Mouse (Mus musculus): ENCODE measurements around the gene Olfr1215. TPM values are rescaled to one million over a fixed set of nuclear protein-coding genes. Genes with fewer than 3 reads are reported as not detected.

Olfr1215 gene
- polyA plus RNA-seq (2012; rRNA removed), result not detected in 2 replicates

DNA sequence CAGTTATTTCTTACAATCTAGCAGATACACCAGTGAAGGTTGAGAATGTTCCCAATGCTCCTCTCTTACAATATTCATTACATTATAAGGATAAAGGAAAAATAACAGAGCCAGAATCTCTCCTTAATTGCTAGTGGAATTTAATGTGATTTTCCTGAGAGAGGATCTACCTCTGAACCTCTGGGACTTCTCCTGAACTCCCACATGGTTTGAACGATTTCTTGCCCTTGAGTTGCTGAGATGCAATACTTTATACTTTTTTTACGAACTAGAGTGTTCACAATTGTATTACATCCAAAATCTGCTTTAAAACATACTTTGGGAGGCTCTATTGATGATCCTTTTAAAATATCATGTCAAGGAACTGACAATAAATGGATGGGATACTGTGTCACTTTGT, at the start of gene Olfr1215:
Gene Olfr1215, minus strand, starts transcription at position 101 of the 400 bp plus-strand sequence.

DNA sequence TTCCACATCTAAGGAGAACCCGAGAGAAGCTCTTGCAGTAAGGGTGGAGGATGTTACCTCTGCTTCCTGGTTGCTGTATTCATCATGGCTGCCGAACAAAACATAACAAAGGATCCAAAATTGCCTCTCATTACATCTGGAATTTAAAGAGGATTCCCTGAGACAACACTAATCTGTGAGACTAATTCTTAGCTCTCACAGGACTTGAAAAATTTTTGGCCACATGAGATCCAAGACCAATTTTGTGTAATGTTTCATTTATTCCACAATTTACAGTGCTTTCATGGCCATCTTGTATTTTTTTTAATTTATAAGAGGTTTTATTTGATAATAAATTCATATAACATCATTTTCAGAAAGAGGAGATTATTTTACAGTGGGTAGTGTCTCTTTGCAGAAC, 25.2 kb upstream of the Olfr1215 start, which contains the start of gene Olfr1217:
Gene Olfr1217, minus strand, starts transcription at position 101 of the 400 bp plus-strand sequence.

DNA sequence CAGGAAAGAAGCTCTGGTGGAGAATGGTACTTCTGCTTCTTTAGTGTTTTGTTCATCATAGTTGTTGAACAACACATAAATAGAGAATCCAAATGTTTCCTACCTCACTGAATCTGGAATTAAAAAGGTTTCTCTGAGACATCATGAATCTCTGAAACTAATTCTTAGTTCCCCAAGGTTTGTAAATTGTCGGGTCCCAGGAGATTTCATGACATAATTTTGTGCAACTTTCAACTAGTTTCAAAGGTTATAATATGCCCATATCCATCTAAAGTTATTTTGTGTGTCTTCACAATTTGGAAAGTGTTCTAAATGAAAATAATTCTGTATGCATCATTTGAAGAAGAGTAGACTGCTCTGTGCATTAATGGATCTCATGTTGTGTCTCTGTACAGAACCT, 11.5 kb upstream of the Olfr1215 start, which contains the start of gene Olfr1216:
Gene Olfr1216, minus strand, starts transcription at position 101 of the 400 bp plus-strand sequence.

DNA sequence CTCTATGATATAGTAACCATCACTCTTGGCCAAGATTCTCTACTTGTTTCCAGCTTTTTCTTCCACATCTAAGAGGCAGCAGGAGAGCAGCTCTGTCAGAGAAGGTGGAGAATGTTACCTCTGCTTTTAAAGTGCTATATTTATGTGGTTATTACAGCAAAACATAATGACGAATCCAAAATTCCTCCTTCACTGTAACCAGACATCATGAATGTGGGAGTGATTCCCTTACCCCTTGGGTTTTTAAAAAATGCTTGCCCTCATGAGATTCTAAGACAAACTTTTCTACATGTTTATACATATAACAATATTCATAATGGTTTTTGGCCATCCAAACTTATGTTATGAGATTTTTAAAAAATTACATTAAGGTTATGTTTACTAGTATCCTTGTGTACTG, 14.2 kb downstream of the Olfr1215 start, which contains the start of gene Olfr1214:
Gene Olfr1214, minus strand, starts transcription at position 101 of the 400 bp plus-strand sequence.

DNA sequence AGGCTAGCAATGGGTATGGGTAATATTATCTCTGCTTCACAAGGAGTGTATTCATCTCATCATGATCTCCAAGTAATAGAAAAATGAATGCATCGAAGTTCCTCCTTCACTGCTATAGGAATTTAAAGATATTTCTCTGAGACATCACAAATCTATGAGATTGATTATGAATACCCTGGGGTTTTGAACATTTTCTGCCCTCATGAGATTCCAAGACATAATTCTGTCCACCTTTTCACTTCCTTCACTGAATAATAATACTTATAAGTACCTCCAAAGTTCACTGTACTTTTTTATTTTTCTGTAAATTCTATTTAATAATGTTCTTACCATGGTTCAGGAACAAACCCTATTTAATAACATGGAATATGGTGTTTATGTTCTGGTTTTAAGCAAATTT, 26.6 kb downstream of the Olfr1215 start, which contains the start of gene Gm13762:
Gene Gm13762, minus strand, starts transcription at position 101 of the 400 bp plus-strand sequence.

DNA sequence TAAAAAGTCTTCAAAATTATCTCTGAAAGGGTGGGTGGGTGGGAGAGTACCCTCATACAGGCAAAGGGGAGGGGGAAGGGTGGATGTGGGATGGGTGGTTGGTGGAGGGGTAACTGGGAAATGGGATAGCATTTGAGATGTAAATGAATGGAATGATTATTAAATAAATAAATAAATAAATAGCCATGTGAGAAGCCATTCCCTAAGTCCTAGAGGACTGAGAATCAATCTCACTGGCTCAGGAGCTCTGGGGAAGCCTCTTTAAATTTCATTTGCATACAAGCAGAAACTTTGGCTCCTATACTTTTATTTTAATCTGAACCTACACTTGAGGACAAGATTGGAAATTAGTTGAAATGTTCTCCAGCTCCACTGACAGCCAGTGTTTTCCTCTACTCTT, 53.1 kb downstream of the Olfr1215 start, which contains the start of gene Olfr1212:
Gene Olfr1212, plus strand, starts transcription at position 301 of the 400 bp plus-strand sequence.

Other genes with a start within 250 kb of the Olfr1215 start
- not detected in 2 replicates for gene Olfr1199, start 246.5 kb downstream of the Olfr1215 start, polyA plus RNA-seq (2012; rRNA removed)
- gene Olfr1200, start 236.5 kb downstream of the Olfr1215 start, polyA plus RNA-seq (2012; rRNA removed), result not detected in 2 replicates
- gene Olfr1201, start 213.9 kb downstream of the Olfr1215 start, polyA plus RNA-seq (2012; rRNA removed), result not detected in 2 replicates
- gene Olfr1202, start 192.5 kb downstream of the Olfr1215 start, polyA plus RNA-seq (2012; rRNA removed), result not detected in 2 replicates
- not detected in 2 replicates for gene Olfr1205, start 177.2 kb downstream of the Olfr1215 start, polyA plus RNA-seq (2012; rRNA removed)
- gene Olfr1204, start 157.7 kb downstream of the Olfr1215 start, polyA plus RNA-seq (2012; rRNA removed), result not detected in 2 replicates
- not detected in 2 replicates for gene Olfr1206, start 143.7 kb downstream of the Olfr1215 start, polyA plus RNA-seq (2012; rRNA removed)
- not detected in 2 replicates for gene Olfr1208, start 104.7 kb downstream of the Olfr1215 start, polyA plus RNA-seq (2012; rRNA removed)
- not detected in 2 replicates for gene Olfr1209, start 91.8 kb downstream of the Olfr1215 start, polyA plus RNA-seq (2012; rRNA removed)
- not detected in 2 replicates for gene Olfr1211, start 68.9 kb downstream of the Olfr1215 start, polyA plus RNA-seq (2012; rRNA removed)
- gene Olfr1212, start 53.0 kb downstream of the Olfr1215 start, polyA plus RNA-seq (2012; rRNA removed), result not detected in 2 replicates
- gene Gm13762, start 26.7 kb downstream of the Olfr1215 start, polyA plus RNA-seq (2012; rRNA removed), result not detected in 2 replicates
- not detected in 2 replicates for gene Olfr1214, start 14.3 kb downstream of the Olfr1215 start, polyA plus RNA-seq (2012; rRNA removed)
- not detected in 2 replicates for gene Olfr1216, start 11.4 kb upstream of the Olfr1215 start, polyA plus RNA-seq (2012; rRNA removed)
- gene Olfr1217, start 25.1 kb upstream of the Olfr1215 start, polyA plus RNA-seq (2012; rRNA removed), result not detected in 2 replicates
- not detected in 2 replicates for gene Olfr1218, start 54.2 kb upstream of the Olfr1215 start, polyA plus RNA-seq (2012; rRNA removed)
- not detected in 2 replicates for gene Olfr1219, start 76.5 kb upstream of the Olfr1215 start, polyA plus RNA-seq (2012; rRNA removed)
- not detected in 2 replicates for gene Olfr1220, start 99.9 kb upstream of the Olfr1215 start, polyA plus RNA-seq (2012; rRNA removed)
- not detected in 2 replicates for gene Olfr1221, start 110.3 kb upstream of the Olfr1215 start, polyA plus RNA-seq (2012; rRNA removed)
- gene Olfr1222, start 126.1 kb upstream of the Olfr1215 start, polyA plus RNA-seq (2012; rRNA removed), result not detected in 2 replicates
- gene Olfr1223, start 144.6 kb upstream of the Olfr1215 start, polyA plus RNA-seq (2012; rRNA removed), result not detected in 2 replicates
- not detected in 2 replicates for gene Olfr1224-ps1, start 157.1 kb upstream of the Olfr1215 start, polyA plus RNA-seq (2012; rRNA removed)
- not detected in 2 replicates for gene Olfr1225, start 167.7 kb upstream of the Olfr1215 start, polyA plus RNA-seq (2012; rRNA removed)
- not detected in 2 replicates for gene Olfr1226, start 193.1 kb upstream of the Olfr1215 start, polyA plus RNA-seq (2012; rRNA removed)
- gene Olfr1228, start 247.1 kb upstream of the Olfr1215 start, polyA plus RNA-seq (2012; rRNA removed), result not detected in 2 replicates